Mouse (Mus musculus) lung, postnatal 4 days (tissue): ENCODE results near the gene Zfp704.

Source experiments
- DNase-seq, 2 experiments: peaks; one replicate each; pipeline ENCODE4 v3.0.0; 2021

Zfp704 gene

GRCm38 (mm10) chr3:9512199-9512598 lies 97.7 kb downstream of the Zfp704 start:
- peak in 1 of 2 experiments; percentile 22 for DNase-seq

- peak in 1 of 2 experiments; percentile 21 for DNase-seq
These were observed 104.1 kb downstream of the Zfp704 start for GRCm38 (mm10) chr3:9505692-9506211.

DNA sequence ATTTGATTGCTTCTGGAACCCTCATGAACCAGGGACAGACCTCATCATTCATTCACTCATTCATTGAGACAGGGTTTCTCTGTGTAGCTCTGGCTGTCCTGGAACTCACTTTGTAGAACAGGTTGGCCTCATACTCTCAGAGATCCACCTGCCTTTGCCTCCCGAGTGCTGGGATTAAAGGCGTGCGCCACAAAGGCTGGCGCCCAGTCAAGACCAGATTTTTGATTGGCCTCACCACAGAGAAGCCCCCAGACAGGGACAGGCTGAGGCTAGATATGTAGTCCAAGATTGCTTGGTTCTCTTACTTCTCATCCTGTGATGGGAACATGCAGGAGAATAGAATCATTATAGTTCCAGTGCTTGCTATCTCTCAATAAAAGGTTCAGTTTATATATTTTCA lies 105.5 kb downstream of the Zfp704 start:
- DNase-seq: no peak

DNA sequence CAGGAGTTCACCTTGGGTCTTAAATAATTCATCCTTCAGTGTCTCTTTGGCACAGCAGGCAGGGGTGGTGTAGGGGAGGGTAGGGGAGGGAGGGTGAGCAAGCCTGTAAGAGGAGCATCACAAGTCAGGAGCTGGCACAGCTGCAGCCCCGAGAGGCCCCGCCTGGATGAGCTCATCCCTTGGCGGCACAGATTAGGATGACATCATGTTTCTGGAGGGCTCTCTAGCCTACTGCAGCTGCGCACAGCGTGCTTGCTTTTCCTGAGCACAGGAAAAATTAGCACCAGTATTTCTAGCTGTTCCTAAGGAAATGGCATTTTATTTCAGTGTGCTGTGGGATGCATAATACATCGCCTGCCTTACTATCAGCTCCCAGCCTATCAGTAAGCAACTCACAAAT lies 109.2 kb downstream of the Zfp704 start:
- peak; percentile 91 to 94 for DNase-seq

- peak; percentile 29 to 58 for DNase-seq
These were observed 109.8 kb downstream of the Zfp704 start for GRCm38 (mm10) chr3:9499994-9500553.

DNA sequence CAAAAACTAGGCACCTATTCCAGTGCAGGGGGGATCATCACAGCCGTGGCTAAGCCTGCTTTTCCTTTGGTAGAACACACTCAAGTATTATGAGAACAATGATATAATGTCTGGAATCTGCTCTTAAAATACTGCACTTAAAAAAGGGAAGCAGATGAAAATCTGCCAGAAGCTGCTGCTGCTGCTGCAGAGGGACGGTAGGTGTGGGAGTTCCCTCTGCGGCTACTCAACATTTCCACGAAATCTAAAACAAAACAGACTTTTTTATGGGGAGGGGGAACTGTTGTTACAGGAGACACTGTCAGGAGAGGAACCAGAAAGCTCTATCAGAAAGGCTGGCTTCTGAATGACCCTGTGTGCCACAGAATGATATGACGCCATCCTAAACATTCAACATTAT lies 110.4 kb downstream of the Zfp704 start:
- DNase-seq: peak in 1 of 2 experiments; percentile 8

DNA sequence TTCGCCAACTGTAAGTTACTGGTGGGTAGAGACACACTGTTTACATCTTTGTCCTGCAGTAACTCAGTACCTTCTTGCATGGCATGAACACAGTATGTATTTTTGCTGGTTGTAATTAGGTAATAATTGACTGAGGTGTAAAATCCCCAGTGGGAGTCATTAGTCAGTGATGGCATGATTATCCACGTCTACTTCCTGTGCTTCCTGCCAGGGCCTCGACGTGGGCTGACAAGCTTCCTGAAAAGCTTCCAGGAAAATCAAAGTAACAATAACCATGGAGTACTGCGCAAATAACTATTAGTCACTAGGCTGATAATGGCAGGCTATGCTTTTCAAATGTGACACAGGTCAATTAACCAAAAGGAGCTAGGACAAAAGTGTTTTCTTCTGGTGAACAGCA lies 112.6 kb downstream of the Zfp704 start:
- DNase-seq: no peak

DNA sequence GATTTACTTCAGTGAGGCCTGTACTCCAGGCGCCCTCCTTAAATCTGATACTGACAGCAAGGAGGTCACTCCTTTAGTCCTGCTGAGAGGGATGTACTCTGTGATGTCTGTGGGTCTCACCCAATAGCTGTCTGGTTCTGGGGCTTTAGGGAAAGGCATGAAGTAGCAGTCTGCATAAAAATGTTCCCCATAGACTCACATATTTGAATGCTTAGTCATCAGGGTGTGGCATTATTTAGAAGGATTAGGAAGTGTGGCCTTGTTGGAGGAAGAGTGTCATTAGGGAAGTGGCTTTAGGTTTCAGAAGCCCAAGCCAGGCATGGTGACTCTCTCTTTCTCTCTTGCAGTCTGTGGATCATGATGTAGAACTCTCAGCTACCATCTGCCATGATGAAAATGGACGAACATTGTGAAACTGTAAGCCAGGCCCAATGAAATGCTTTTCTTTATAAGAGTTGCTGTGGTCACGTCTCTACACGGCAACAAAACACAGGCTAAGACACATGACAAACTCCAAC lies 118.1 kb downstream of the Zfp704 start:
- no peak for DNase-seq

- no peak for DNase-seq
These were observed 122.2 kb downstream of the Zfp704 start for GRCm38 (mm10) chr3:9487644-9488043.

DNA sequence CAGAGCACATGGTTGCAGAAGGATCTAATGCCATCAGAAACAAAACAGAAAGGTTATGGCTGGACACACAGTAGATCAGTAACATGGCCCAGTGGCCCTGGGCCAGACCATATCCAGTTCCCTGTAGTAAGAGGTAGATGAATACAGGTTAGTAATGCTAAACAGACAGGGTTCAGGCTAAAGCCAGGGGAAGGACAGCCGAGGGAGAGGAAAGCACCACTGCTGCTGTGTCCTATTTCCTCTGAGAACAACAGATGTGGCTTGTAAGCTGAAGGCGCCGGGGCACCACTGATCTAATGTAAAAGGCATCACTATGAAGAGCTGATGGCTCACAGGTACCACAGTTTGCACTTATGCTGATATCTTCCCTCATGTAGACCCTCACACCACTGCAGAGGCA lies 124.4 kb downstream of the Zfp704 start:
- DNase-seq: no peak

DNA sequence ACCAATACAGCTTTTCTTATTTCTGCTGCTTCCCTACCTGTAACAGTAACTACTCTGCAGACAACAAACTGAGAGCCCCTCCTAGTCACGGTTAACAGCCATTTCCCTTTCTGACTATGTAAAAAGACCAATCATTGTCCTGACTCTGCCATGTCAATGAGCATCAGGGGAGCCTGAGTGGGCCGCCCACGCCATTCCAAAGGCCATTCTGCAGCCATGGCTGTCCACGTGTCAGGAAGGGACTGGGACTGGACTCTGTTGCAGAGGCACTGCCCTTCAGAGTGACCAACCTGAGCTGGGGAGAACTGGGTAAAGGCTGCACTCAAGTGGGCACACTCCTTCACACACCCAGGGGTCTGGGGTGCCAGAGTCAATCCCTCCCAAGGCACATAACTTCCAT lies 127.9 kb downstream of the Zfp704 start:
- no peak for DNase-seq

- peak; percentile 50 to 70 for DNase-seq
These were observed 128.5 kb downstream of the Zfp704 start for GRCm38 (mm10) chr3:9481358-9481757.

- no peak for DNase-seq
These were observed 128.9 kb downstream of the Zfp704 start for GRCm38 (mm10) chr3:9480936-9481335.

- DNase-seq: no peak
These were observed 132.5 kb downstream of the Zfp704 start for GRCm38 (mm10) chr3:9477386-9477785.

DNA sequence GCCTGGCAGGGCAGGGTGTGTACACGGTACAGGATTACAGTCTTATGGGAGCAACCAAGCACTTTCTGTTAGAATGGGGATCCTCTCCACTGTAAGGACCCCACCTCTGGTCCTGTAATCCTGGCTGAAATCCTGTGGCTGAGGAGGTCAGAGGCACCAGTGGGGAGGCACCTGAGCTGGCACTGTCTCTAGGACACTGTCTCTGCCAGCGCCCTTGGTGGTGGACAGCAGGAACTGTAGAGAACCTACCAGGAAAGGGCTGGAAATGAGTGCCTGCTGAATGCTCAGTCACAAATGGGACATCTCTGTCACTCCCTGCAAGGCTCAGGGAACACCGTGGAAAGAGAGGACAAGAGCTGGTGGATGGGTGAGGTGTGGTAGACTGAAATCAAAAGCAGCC lies 133.5 kb downstream of the Zfp704 start:
- no peak for DNase-seq

DNA sequence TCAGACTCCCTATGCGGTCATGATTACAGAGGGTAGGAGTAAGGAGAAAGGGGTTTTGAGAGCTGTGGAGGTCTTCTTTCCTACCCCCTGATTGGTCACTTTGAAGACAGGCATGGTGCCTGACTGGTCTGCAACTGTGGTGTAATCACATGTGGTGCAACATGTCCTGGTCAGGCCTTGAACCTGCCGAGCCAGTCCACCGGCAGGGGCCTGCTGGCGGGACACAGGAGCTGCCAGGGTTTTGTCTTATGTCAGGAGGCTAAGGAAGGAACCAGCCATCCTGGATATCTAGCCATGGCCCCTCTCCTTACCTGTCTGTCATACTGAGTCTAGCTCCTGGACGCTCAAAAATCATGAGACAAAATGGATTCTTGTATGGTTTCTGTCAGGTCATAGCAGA lies 134.4 kb downstream of the Zfp704 start:
- no peak for DNase-seq

DNA sequence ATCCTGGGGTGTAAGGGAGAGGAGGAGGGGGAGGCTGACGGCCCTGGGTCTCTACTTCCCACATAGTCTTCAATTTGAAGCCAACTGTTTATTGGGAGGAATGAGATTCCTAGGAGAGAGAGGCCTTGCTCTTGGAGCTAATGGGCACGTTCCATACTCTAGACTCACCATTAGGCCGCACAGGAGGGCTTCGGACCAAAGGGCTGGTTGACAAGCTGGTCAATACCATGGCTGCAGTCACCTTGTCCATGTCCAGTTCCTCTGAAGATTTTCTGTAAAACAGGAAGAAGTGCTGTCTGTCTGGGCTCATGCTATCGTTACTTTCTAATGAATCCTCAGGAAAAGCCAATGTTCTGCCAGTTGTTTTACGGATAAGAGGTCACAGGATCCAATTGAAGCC lies 135.6 kb downstream of the Zfp704 start:
- DNase-seq: no peak

GRCm38 (mm10) chr3:9466287-9466686 lies 143.6 kb downstream of the Zfp704 start:
- peak in 1 of 2 experiments; percentile 71 for DNase-seq

- DNase-seq: no peak
These were observed 144.2 kb downstream of the Zfp704 start for GRCm38 (mm10) chr3:9465731-9466130.

DNA sequence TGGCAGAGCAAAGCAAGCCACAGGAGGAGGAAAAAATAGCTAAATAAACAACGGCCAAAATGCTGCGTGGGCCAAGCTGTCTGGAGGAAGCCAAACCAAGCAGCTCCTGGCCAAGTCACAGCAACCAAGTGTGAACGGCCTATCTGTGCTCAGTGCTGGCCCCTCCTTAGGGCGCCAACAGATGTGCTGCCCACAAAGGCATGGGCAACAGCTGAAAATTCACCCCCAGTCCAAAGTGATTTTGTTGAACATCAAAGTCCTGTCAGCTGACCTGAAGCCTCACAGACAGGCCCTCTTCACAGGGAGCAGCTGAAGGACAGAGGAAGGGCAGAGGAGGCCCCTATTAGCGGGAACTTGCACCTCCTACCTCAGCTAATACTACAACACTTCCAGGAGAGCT lies 148.2 kb downstream of the Zfp704 start:
- DNase-seq: peak; percentile 18 to 54

DNA sequence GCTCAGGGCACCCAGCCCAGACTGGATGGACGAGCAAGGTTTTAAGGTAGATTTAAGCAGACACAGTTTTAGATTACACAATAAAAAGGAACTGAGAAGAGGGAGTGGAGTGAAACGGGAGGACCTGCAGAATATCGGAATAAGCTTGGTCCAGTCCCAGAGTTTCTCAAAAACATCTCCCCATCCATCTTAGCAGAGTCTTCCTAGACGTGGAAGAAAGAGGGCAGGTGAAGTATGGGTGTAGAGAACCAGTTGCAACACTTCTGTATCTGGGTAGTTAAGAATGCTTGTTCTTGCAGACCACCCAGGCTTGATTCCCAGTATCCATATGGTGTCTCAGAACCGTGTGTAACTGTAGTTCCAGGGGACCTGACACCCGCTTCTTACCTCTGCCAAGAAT lies 149.6 kb downstream of the Zfp704 start:
- no peak for DNase-seq

- DNase-seq: no peak
These were observed 153.4 kb downstream of the Zfp704 start for GRCm38 (mm10) chr3:9456380-9456890.

GRCm38 (mm10) chr3:9455351-9455750 lies 154.5 kb downstream of the Zfp704 start:
- DNase-seq: no peak

- DNase-seq: no peak
These were observed 155.1 kb downstream of the Zfp704 start for GRCm38 (mm10) chr3:9454556-9455330.
